Mouse (Mus musculus): ENCODE results near the gene Fbn1.

GRCm38 (mm10) chr2:125252275-125252674, 255.5 kb downstream of the Fbn1 start:
- TF ChIP-seq CTCF (IDR thresholded peaks at IDR 0.05) (peak; percentile 61), POLR2A (IDR thresholded peaks at IDR 0.05; ENCODE audit: insufficient read depth, low read depth, low read length) (no peak)

Measured in heart, adult 2 months (tissue).